Mouse (Mus musculus) thymus, adult 18-20 months (tissue): Measurements from ENCODE around the gene Dpf3.

Source experiments
- DNase-seq, 2 experiments: peaks; one replicate each; pipeline ENCODE4 v3.0.0; 2022; ENCODE audit warnings: mixed read lengths in 2 of 2

Dpf3 gene

GRCm38 (mm10) chr12:83487476-83487991 lies at the start of gene Dpf3:
Gene Dpf3, minus strand, starts transcription at chr12:83487716.
- DNase-seq, result peak; percentile 82 to 83

GRCm38 (mm10) chr12:83536039-83536438 lies 48.5 kb upstream of the Dpf3 start:
- no peak for DNase-seq

- no peak for DNase-seq
Measured at GRCm38 (mm10) chr12:83535428-83535827, 47.9 kb upstream of the Dpf3 start.

GRCm38 (mm10) chr12:83534190-83534589 lies 46.7 kb upstream of the Dpf3 start:
- DNase-seq, result no peak

- no peak for DNase-seq
Measured at GRCm38 (mm10) chr12:83532966-83533365, 45.5 kb upstream of the Dpf3 start.

GRCm38 (mm10) chr12:83531992-83532391 lies 44.5 kb upstream of the Dpf3 start:
- no peak for DNase-seq

GRCm38 (mm10) chr12:83528665-83529064 lies 41.1 kb upstream of the Dpf3 start:
- no peak for DNase-seq

- no peak for DNase-seq
Measured at GRCm38 (mm10) chr12:83527816-83528215, 40.3 kb upstream of the Dpf3 start.

- DNase-seq, result no peak
Measured at GRCm38 (mm10) chr12:83525822-83526544, 38.5 kb upstream of the Dpf3 start.

- no peak for DNase-seq
Measured at GRCm38 (mm10) chr12:83524329-83524728, 36.8 kb upstream of the Dpf3 start.

- no peak for DNase-seq
Measured at GRCm38 (mm10) chr12:83523892-83524291, 36.4 kb upstream of the Dpf3 start.

GRCm38 (mm10) chr12:83523056-83523455 lies 35.5 kb upstream of the Dpf3 start:
- DNase-seq, result no peak

GRCm38 (mm10) chr12:83521083-83521482 lies 33.6 kb upstream of the Dpf3 start:
- no peak for DNase-seq

GRCm38 (mm10) chr12:83520311-83520890 lies 32.9 kb upstream of the Dpf3 start, which contains the start of gene Dcaf4:
Gene Dcaf4, plus strand, starts transcription at chr12:83520466.
- peak; percentile 92 to 97 for DNase-seq

GRCm38 (mm10) chr12:83517580-83517979 lies 30.1 kb upstream of the Dpf3 start:
- DNase-seq, result no peak

GRCm38 (mm10) chr12:83514216-83514615 lies 26.7 kb upstream of the Dpf3 start:
- DNase-seq, result no peak

- DNase-seq, result no peak
Measured at GRCm38 (mm10) chr12:83513185-83513584, 25.7 kb upstream of the Dpf3 start.

GRCm38 (mm10) chr12:83512783-83513182 lies 25.3 kb upstream of the Dpf3 start:
- DNase-seq, result no peak

GRCm38 (mm10) chr12:83510586-83510985 lies 23.1 kb upstream of the Dpf3 start:
- no peak for DNase-seq

GRCm38 (mm10) chr12:83506543-83506942 lies 19.0 kb upstream of the Dpf3 start:
- DNase-seq, result no peak

GRCm38 (mm10) chr12:83502190-83502589 lies 14.7 kb upstream of the Dpf3 start:
- DNase-seq, result no peak

GRCm38 (mm10) chr12:83499256-83499655 lies 11.7 kb upstream of the Dpf3 start:
- no peak for DNase-seq

- DNase-seq, result no peak
Measured at GRCm38 (mm10) chr12:83497959-83498358, 10.4 kb upstream of the Dpf3 start.

- no peak for DNase-seq
Measured at GRCm38 (mm10) chr12:83496736-83497135, 9.2 kb upstream of the Dpf3 start.
